Mouse (Mus musculus): ENCODE results near the gene Porcn. TPM values are rescaled to one million over a fixed set of nuclear protein-coding genes. Genes with fewer than 3 reads are reported as not detected.

Gene Porcn
- polyA plus RNA-seq, 1 experiment = not detected

- no peak overlapping the region for H3K27ac ChIP-seq (ENCODE audit: insufficient read depth, low read depth, low read length)
- H3K4me3 ChIP-seq (ENCODE audit: insufficient read depth, low read depth, low read length) = no peak overlapping the region
- 87% methylated on average over 2 of the region's 2 CpGs for WGBS
- H3K4me1 ChIP-seq (ENCODE audit: control insufficient read depth, insufficient read depth, low read length) = no peaks in the 10 kb centered on the region
- TF ChIP-seq POLR2A (IDR thresholded peaks at IDR 0.05; ENCODE audit: insufficient read depth, low read depth, low read length) (no peak), CTCF (IDR thresholded peaks at IDR 0.05; ENCODE audit: insufficient read depth, low read depth, low read length) (no peak)
These were observed 30.4 kb upstream of the Porcn start for GRCm38 (mm10) chrX:8236704-8237103.

DNA sequence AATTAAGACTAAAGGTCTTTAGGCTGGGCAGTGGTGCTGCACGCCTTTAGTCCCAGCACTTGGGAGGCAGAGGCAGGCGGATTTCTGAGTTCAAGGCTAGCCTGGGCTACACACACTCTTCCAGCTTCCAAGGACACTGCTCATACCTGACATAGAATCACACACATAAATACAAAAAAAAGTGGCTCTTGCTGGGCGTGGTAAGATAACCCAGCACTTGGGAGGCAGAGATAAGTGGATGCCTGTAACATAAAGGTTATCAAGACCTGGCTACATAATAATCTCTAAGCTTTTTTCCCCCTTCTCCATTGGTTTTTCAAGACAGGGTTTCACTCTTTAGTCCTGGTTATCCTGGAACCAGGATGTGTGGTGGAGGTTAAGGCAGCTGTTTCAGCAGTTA lies 27.3 kb upstream of the Porcn start:
- WGBS = 84% methylated on average over 3 of the region's 3 CpGs

DNA sequence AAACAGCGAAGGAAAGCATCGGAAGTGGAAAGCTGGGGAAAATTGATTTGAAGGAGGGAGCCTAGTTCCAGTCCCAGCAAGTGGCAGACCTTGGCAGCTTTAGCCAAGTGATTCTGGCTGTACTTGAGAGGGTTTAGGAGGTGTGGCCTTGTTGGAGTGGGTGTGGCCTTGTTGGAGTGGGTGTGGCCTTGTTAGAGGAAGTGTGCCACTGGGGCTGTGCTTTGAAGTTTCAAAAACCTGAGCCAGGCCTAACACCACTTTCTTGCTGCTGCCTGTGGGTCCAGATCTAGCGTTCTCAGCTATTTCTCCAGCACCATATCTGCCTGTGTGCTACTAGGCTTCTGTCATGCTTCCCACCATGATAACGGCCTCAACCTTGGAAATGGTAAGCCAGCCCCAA lies 23.9 kb upstream of the Porcn start:
- no peaks in the 10 kb centered on the region for H3K4me1 ChIP-seq (ENCODE audit: control insufficient read depth, insufficient read depth, low read length)
- WGBS = 83% methylated on average over 4 of the region's 4 CpGs
- no peak overlapping the region for H3K4me3 ChIP-seq (ENCODE audit: insufficient read depth, low read depth, low read length)
- TF ChIP-seq CTCF (IDR thresholded peaks at IDR 0.05; ENCODE audit: insufficient read depth, low read depth, low read length) (no peak), POLR2A (IDR thresholded peaks at IDR 0.05; ENCODE audit: insufficient read depth, low read depth, low read length) (no peak)
- no peak overlapping the region for H3K27ac ChIP-seq (ENCODE audit: insufficient read depth, low read depth, low read length)

More for the DNA sequence above, 27.3 kb upstream of the Porcn start:
- Histone ChIP-seq H3K27ac (ENCODE audit: insufficient read depth, low read depth, low read length) (no peak overlapping the region), H3K4me1 (ENCODE audit: control insufficient read depth, insufficient read depth, low read length) (no peaks in the 10 kb centered on the region), H3K4me3 (ENCODE audit: insufficient read depth, low read depth, low read length) (no peak overlapping the region)
- TF ChIP-seq CTCF (IDR thresholded peaks at IDR 0.05; ENCODE audit: insufficient read depth, low read depth, low read length) = no peak
- no peak for TF ChIP-seq POLR2A (IDR thresholded peaks at IDR 0.05; ENCODE audit: insufficient read depth, low read depth, low read length)

DNA sequence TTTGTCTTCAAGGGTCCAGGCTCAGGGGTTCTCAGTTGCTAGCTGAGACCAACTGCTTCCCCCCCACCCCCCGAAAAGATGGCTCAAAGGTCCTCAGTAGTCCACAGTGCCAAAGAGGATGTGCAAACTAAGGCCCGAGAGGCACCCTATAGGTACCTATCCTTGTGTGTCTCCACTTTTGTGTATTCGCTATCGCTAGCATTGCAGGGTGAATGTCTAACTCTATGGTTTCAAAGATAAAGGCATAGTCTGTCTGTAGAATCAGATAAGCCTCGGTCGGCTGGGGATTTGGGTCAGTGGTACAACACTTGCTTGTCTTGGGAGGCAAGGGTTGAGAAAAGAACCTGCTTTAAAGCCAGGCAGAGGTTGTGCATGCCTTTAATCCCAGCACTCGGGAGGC lies 17.1 kb upstream of the Porcn start:
- WGBS = 92% methylated on average over 7 of the region's 7 CpGs
- H3K4me3 ChIP-seq (ENCODE audit: insufficient read depth, low read depth, low read length) = no peak overlapping the region

DNA sequence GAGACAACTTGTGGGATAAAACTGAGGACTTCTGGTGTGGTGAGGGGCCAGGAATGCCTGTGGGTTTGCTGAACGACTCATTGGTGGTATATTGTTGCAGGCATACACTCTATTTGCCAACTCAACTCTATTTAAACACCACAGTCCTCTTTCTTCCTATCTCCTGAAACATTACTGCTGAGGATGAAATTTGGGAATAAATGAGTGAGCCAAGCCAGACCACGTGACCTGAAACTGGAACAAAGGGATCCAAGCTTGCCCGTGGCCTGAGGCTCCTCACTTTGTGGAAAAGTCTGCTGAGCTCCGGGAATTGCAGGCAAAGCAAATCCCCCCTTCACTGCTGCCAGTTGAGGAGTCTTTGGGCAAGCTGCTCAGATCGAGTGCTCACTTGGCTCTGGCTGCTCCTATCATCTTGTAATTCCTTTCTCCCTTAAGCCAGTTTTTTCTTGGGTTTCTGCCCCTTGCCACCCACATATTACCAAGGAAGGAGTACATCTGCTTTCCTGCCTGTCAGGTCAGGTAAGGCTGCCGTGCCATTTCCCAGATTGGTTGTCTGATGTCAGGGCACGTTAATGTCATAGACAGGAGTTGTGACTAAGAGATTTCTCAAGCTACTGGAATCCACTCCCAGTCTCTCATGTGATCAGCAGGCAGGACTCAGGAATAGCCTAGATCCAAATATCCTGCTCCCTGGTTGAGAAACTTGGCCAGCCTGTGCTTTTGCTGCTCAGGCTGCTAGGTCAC lies 16.5 kb upstream of the Porcn start:
- no peaks in the 10 kb centered on the region for H3K4me1 ChIP-seq (ENCODE audit: control insufficient read depth, insufficient read depth, low read length)
- no peak overlapping the region for H3K27ac ChIP-seq (ENCODE audit: insufficient read depth, low read depth, low read length)
- no peak overlapping the region for H3K4me3 ChIP-seq (ENCODE audit: insufficient read depth, low read depth, low read length)
- TF ChIP-seq POLR2A (IDR thresholded peaks at IDR 0.05; ENCODE audit: insufficient read depth, low read depth, low read length) (no peak), CTCF (IDR thresholded peaks at IDR 0.05; ENCODE audit: insufficient read depth, low read depth, low read length) (no peak)
- 52% methylated on average over 7 of the region's 7 CpGs for whole genome bisulfite sequencing

More for the DNA sequence above, 17.1 kb upstream of the Porcn start:
- TF ChIP-seq POLR2A (IDR thresholded peaks at IDR 0.05; ENCODE audit: insufficient read depth, low read depth, low read length) = no peak
- TF ChIP-seq CTCF (IDR thresholded peaks at IDR 0.05; ENCODE audit: insufficient read depth, low read depth, low read length) = no peak
- Histone ChIP-seq H3K4me1 (ENCODE audit: control insufficient read depth, insufficient read depth, low read length) (no peaks in the 10 kb centered on the region), H3K27ac (ENCODE audit: insufficient read depth, low read depth, low read length) (no peak overlapping the region)

- no peaks in the 10 kb centered on the region for H3K4me1 ChIP-seq (ENCODE audit: control insufficient read depth, insufficient read depth, low read length)
- no peak overlapping the region for H3K4me3 ChIP-seq (ENCODE audit: insufficient read depth, low read depth, low read length)
- 74% methylated on average over 3 of the region's 3 CpGs for WGBS
- H3K27ac ChIP-seq (ENCODE audit: insufficient read depth, low read depth, low read length) = no peak overlapping the region
- TF ChIP-seq POLR2A (IDR thresholded peaks at IDR 0.05; ENCODE audit: insufficient read depth, low read depth, low read length) (no peak), CTCF (IDR thresholded peaks at IDR 0.05; ENCODE audit: insufficient read depth, low read depth, low read length) (no peak)
These were observed 16.0 kb upstream of the Porcn start for GRCm38 (mm10) chrX:8222296-8222677.

- Histone ChIP-seq H3K4me1 (ENCODE audit: control insufficient read depth, insufficient read depth, low read length) (no peaks in the 10 kb centered on the region), H3K27ac (ENCODE audit: insufficient read depth, low read depth, low read length) (no peak overlapping the region), H3K4me3 (ENCODE audit: insufficient read depth, low read depth, low read length) (no peak overlapping the region)
- WGBS = 44% methylated on average over 8 of the region's 8 CpGs
- TF ChIP-seq CTCF (IDR thresholded peaks at IDR 0.05; ENCODE audit: insufficient read depth, low read depth, low read length) (no peak), POLR2A (IDR thresholded peaks at IDR 0.05; ENCODE audit: insufficient read depth, low read depth, low read length) (no peak)
These were observed 13.3 kb upstream of the Porcn start for GRCm38 (mm10) chrX:8219651-8220050.

DNA sequence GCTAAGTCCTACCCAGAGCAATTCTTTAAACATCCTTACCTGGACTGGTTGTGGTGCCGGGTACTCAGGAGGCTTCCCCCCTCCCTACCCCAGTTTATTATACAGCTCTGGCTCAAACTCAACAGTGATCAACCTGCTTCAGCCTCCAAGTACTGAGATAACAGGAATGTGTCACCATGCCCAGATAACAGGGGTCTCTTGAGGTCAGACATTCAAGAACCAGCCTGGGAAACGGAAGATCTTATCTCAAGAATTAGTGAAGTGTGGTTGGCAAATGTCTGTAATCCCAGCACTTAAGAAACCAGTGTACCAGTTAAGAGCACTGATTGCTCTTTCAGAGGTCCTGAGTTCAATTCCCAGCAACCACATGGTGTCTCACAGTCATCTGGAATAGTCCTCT lies 11.8 kb upstream of the Porcn start:
- TF ChIP-seq POLR2A (IDR thresholded peaks at IDR 0.05; ENCODE audit: insufficient read depth, low read depth, low read length) = no peak
- no peak for TF ChIP-seq CTCF (IDR thresholded peaks at IDR 0.05; ENCODE audit: insufficient read depth, low read depth, low read length)
- H3K4me1 ChIP-seq (ENCODE audit: control insufficient read depth, insufficient read depth, low read length) = no peaks in the 10 kb centered on the region
- no peak overlapping the region for H3K27ac ChIP-seq (ENCODE audit: insufficient read depth, low read depth, low read length)
- H3K4me3 ChIP-seq (ENCODE audit: insufficient read depth, low read depth, low read length) = no peak overlapping the region
- 74% methylated on average over 2 of the region's 2 CpGs for WGBS

DNA sequence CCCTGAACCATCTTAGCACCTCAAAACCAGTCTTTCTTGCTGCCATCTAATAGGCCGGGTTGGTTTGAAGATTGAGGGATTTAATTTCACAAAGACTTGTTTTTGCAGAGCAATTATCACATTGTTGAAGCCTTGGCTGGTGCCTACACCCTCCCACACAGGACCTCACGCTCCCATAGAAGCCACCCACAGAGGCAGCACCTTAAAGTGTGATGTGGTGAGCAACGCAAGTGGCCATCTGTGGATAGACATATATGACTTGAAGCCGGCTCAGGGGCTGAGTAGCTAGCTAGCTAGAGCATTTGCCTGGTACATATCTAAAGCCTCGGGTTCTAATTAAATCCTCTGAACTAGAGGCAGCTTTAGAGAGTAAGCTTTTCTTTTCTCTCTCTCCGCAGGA lies 11.1 kb upstream of the Porcn start:
- 30% methylated on average over 6 of the region's 6 CpGs for WGBS
- Histone ChIP-seq H3K27ac (ENCODE audit: insufficient read depth, low read depth, low read length) (no peak overlapping the region), H3K4me1 (ENCODE audit: control insufficient read depth, insufficient read depth, low read length) (no peaks in the 10 kb centered on the region), H3K4me3 (ENCODE audit: insufficient read depth, low read depth, low read length) (no peak overlapping the region)
- no peak for TF ChIP-seq CTCF (IDR thresholded peaks at IDR 0.05; ENCODE audit: insufficient read depth, low read depth, low read length)
- TF ChIP-seq POLR2A (IDR thresholded peaks at IDR 0.05; ENCODE audit: insufficient read depth, low read depth, low read length) = no peak
